Mouse (Mus musculus) small intestine, adult 2 months (tissue): Measurements from ENCODE around the gene Vmn1r143. TPM values are rescaled to one million over a fixed set of nuclear protein-coding genes. Genes with fewer than 3 reads are reported as not detected.
"Not testable (repeated sequence)": the region's sequence is repeated elsewhere in the genome, so short reads cannot be mapped to it uniquely, and the experiment has no call there.

ENCODE experiments used
- H3K27ac ChIP-seq: fragments of 200-500 bp; 2 replicates; pipeline ENCODE4 v1.5.1; 2012; ENCODE audit warnings: low read depth, low read length, control low read depth, inconsistent platforms; ENCODE audit not compliant: insufficient read depth
- H3K27me3 ChIP-seq: fragments of 200-500 bp; 2 replicates; pipeline ENCODE4 v1.6.1; 2012; ENCODE audit warnings: mild to moderate bottlenecking, moderate library complexity, low read length, inconsistent platforms; ENCODE audit not compliant: control insufficient read depth, insufficient read depth
- H3K36me3 ChIP-seq: fragments of 200-500 bp; 2 replicates; pipeline ENCODE4 v1.6.1; 2012; ENCODE audit warnings: mild to moderate bottlenecking, low read length, control low read depth, inconsistent platforms; ENCODE audit not compliant: control insufficient read depth, insufficient read depth
- H3K4me1 ChIP-seq: fragments of 200-500 bp; 2 replicates; pipeline ENCODE4 v1.6.1; 2012; ENCODE audit warnings: low read length, inconsistent platforms, mixed read lengths; ENCODE audit not compliant: control insufficient read depth, insufficient read depth, insufficient read length
- H3K4me3 ChIP-seq: fragments of 200-500 bp; 2 replicates; pipeline ENCODE4 v1.5.1; 2012; ENCODE audit warnings: low read depth, mild to moderate bottlenecking, control low read depth, inconsistent platforms, low read length, moderate library complexity
- WGBS: fragments of 180-500 bp; shearing (Covaris S2); methylation state at CpG from one replicate; pipeline ENCODE4 v1.1.7; 2018; 5-methylcytosine and 5-hydroxymethylcytosine counted together
- polyA plus RNA-seq: library from polyadenylated mRNA; depleted of rRNA; stranded (reverse); fragments of >200 nt; gene quantifications from 2 replicates; pipeline ENCODE4 v1.2.3, GENCODE M21; 2012; rRNA removed

Vmn1r143 gene
- not detected in 2 replicates for polyA plus RNA-seq

DNA sequence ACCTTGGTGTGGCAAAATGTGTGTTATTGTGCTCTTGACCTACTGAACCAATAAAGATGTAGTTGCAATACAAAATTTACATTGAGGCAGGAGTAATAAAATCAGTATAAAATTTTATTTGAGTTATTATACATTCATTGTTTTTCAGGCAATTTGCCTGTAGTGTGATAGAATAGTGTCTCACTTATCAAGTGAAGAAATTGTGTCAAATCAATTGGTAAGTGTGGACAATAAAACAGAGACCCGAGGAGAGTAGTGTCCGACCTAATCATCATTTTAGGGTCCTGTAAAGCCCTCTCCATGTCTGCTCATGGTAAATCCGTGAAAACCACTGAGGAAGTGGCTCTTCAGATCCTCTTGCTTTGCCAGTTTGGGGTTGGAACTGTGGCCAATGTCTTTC is at the start of gene Vmn1r143:
Gene Vmn1r143 (plus strand): TSS at position 301 of the 400 bp plus-strand sequence.
- not testable (repeated sequence) for H3K27me3 ChIP-seq, H3K4me1 ChIP-seq, H3K4me3 ChIP-seq, H3K27ac ChIP-seq, H3K36me3 ChIP-seq
- WGBS, result no CpG with 5 or more reads among the region's 3 CpGs

DNA sequence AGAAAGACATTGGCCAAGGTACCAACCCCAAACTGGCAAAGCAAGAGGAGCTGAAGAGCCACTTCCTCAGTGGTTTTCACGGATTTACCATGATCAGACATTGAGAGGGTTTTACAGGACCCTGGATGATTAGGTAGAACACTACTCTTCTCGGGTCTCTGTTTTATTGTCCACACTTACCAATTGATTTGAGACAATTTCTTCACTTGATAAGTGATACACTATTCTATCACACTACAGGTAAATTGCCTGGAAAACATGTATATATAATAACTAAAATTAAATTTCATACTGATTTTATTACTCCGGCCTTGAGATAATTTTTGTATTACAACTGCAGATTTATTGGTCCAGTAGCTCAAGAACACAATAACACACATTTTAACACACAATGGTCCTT is 25.2 kb upstream of the Vmn1r143 start, which contains the start of gene Vmn1r142:
Gene Vmn1r142 (minus strand): TSS at position 101 of the 400 bp plus-strand sequence.
- not testable (repeated sequence) for H3K36me3 ChIP-seq, H3K4me3 ChIP-seq, H3K4me1 ChIP-seq, H3K27me3 ChIP-seq, H3K27ac ChIP-seq
- no CpG with 5 or more reads among the region's 3 CpGs for WGBS

DNA sequence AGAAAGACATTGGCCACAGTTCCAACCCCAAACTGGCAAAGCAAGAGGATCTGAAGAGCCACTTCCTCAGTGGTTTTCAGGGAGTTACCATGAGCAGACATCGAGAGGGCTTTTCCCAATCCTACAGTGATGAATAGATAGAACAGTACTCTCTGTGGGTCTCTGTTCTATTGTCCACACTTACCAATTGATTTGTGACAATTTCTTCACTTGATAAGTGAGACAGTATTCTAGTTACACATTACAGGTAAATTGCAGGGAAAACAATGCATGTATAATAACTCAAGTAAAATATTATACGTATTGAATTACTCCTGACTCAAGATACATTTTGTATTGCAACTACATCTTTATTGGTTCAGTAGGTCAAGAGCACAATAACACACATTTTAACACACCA is 12.0 kb downstream of the Vmn1r143 start, which contains the start of gene Gm8653:
Gene Gm8653 (minus strand): TSS at position 101 of the 400 bp plus-strand sequence.
- not testable (repeated sequence) for H3K4me3 ChIP-seq, H3K4me1 ChIP-seq, H3K27ac ChIP-seq, H3K27me3 ChIP-seq, H3K36me3 ChIP-seq
- no CpG with 5 or more reads among the region's 2 CpGs for WGBS

DNA sequence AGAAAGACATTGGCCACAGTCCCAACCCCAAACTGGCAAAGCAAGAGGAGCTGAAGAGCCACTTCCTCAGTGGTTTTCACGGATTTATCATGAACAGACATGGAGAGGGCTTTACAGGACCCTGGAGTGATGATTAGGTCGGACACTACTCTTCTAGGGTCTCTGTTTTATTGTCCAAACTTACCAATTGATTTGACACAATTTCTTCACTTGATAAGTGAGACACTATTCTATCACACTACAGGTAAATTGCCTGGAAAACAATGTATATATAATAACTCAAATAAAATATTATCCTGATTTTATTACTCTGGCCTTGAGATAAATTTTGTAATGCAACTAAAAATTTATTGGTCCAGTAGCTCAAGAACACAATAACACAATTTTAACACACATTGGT is 40.2 kb downstream of the Vmn1r143 start, which contains the start of gene Gm8453:
Gene Gm8453 (minus strand): TSS at position 101 of the 400 bp plus-strand sequence.
- H3K36me3 ChIP-seq, H3K27me3 ChIP-seq, H3K4me1 ChIP-seq, H3K27ac ChIP-seq, H3K4me3 ChIP-seq: not testable (repeated sequence)
- WGBS, result 5% methylated on average over 2 of the region's 2 CpGs

Other genes with a start within 250 kb of the Vmn1r143 start
- not detected in 2 replicates for gene Vmn1r137, start 194.8 kb upstream of the Vmn1r143 start, polyA plus RNA-seq
- gene Vmn1r138, start 160.5 kb upstream of the Vmn1r143 start, polyA plus RNA-seq, result not detected in 2 replicates
- gene Gm6176, start 133.1 kb upstream of the Vmn1r143 start, polyA plus RNA-seq, result not detected in 2 replicates
- not detected in 2 replicates for gene Vmn1r139, start 120.3 kb upstream of the Vmn1r143 start, polyA plus RNA-seq
- not detected in 2 replicates for gene Gm16451, start 71.1 kb upstream of the Vmn1r143 start, polyA plus RNA-seq
- not detected in 2 replicates for gene Gm10666, start 54.6 kb upstream of the Vmn1r143 start, polyA plus RNA-seq
- gene Vmn1r142, start 25.3 kb upstream of the Vmn1r143 start, polyA plus RNA-seq, result not detected in 2 replicates
- not detected in 2 replicates for gene Gm8653, start 11.9 kb downstream of the Vmn1r143 start, polyA plus RNA-seq
- gene Gm8453, start 40.1 kb downstream of the Vmn1r143 start, polyA plus RNA-seq, result not detected in 2 replicates
- gene Gm4187, start 140.3 kb downstream of the Vmn1r143 start, polyA plus RNA-seq, result not detected in 2 replicates
- not detected in 2 replicates for gene Gm8660, start 181.7 kb downstream of the Vmn1r143 start, polyA plus RNA-seq
- gene Vmn1r148, start 224.2 kb downstream of the Vmn1r143 start, polyA plus RNA-seq, result not detected in 2 replicates
- not detected in 2 replicates for gene Vmn1r149, start 248.9 kb downstream of the Vmn1r143 start, polyA plus RNA-seq